Mouse (Mus musculus) adrenal gland, postnatal 36 days (tissue): ENCODE data around the gene Zdhhc21. TPM values are rescaled to one million over a fixed set of nuclear protein-coding genes. Genes with fewer than 3 reads are reported as not detected.

Source experiments
- DNase-seq, 2 experiments: peaks; one replicate each; pipeline ENCODE4 v3.0.0; 2021; ENCODE audit warnings: mixed read lengths in 1 of 2
- total RNA-seq, 2 experiments: library from RNA; stranded (reverse); gene quantifications; 2 replicates each; pipeline ENCODE4 v1.2.3; 2021

Gene Zdhhc21
- total RNA-seq, 2 experiments from 2014 or later, result 19.0 to 20.3 TPM

GRCm38 (mm10) chr4:82864974-82865699, 5.4 kb upstream of the Zdhhc21 start:
- no peak for DNase-seq

DNA sequence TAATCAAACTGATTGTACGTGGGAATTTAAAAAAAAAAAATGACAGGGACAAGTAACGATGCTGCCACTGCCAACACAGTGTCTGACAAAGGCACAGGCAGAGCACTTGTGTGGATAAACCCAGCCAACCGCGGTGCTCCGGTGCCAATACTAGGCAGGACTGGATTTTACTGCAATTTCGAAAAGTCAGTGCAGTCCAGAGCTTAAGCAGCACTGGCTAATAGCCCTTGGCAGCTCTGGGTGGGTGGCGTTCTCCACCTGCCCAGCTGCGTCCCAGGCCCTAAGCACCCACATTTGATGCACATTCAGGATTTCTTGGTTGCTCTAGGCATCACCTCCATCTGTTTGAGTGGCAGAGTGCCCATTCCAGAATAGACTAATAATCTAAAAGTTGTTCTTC, 3.6 kb upstream of the Zdhhc21 start:
- no peak for DNase-seq

GRCm38 (mm10) chr4:82861451-82861850, 1.7 kb upstream of the Zdhhc21 start:
- DNase-seq, result no peak

DNA sequence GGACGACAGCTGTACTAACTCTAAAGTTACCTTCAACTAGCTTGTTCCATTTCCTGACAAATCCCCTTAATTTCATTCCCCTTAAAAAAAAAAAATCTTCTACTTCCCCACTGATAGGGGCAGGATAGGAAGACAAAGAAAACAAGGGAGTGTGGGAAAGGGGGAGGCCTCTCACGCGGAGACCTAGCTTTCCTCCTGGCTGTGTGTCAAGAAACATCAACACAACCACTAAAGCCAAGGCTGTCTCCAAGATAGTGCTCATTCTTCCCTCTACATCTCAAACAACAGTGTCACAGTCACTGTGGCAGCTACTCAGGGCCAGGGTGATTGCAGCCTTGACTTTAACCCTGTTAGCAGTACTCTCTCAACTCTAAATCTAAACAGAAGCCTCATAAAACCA, 808 bp upstream of the Zdhhc21 start:
- DNase-seq, result peak in 1 of 2 experiments; percentile 10

GRCm38 (mm10) chr4:82858431-82859010, 1.2 kb downstream of the Zdhhc21 start:
- DNase-seq, result no peak

DNA sequence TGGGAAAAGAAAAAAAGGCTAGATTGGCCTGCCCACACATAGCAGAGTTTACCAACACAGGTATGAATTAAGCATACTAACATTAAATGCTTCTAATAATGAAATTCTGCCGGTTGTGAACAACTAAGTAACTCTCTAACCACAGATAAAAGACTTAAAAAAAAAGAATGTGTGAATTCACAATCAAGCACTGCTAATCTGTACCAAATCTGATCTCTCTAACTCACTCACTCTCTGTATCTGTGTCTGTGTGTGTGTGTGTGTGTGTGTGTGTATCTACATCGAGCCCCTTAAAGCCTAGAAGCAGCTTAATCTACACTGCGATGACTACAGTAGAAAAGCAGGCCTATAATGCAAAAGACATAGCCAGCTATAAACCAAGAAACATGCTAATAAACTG, 2.8 kb downstream of the Zdhhc21 start:
- no peak for DNase-seq

DNA sequence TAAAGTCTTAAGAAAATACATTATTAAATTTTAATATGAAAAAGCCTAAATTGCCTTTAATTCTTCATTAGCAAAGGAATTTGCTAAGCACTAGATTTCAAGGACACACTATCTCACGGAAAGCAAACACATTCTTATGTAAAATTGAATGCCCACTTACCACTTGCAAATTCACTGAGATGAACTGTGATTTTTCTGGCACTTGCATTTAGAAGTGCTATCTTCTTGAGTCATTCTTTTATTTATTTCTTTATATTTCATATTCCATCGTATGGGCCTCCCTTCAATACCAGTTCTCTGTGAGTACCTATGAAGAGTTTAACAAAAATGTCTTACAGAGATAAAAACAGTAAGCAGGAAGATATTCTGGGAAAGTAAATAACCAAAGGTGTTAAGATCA, 5.9 kb downstream of the Zdhhc21 start:
- DNase-seq, result no peak

DNA sequence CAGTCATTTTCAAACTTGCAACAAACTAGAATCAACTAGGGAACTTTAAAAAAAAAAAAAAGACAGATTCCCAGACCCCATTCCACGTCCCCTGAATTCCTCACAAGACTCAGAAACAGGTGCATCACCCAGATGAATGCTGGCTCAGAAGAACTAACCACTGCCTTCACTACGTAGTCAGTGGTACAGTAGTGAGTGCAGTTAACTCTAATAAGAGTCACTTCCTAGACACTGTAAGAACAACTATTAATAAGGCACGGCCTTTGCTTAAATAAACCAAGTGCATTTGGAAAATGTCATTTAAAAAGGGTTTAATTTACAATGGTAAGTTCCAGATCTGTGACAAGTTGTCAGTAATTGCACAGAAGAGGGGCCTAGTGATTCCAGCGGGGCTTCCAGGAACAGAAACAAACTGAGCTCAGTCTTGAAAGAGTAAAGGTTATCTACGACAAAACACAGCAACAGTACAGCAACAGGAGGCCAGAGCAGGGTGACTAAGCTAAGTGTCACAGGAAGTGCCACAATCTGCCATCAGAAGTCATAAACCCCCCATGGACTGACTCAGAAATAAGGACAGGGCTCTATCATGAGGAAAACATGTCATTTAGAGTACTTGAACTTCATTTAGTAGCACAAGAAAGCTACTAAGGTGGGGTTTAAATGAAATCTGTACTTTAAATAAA, 11.1 kb downstream of the Zdhhc21 start:
- DNase-seq, result peak; percentile 25 to 26

- DNase-seq, result no peak
These were observed 22.1 kb downstream of the Zdhhc21 start for GRCm38 (mm10) chr4:82837526-82838240.

DNA sequence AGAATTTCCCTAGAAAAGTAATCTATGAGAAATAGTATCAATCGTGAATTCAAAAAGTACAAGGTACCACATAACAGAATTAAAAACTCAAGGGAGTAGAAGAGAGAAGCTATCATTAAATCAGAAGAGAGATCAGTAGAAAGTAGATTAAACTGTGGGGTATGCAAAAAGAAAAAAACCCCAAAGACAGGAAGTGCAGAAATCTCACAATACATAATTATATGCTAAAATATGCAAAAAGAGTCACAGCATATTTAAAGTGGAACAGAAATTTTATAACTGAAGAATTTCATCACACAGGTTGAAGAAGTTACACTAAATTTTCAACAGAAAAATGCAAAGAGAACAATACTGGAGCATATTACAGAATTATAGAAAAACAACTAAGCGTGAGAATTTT, 28.6 kb downstream of the Zdhhc21 start:
- no peak for DNase-seq

GRCm38 (mm10) chr4:82829429-82829828, 30.3 kb downstream of the Zdhhc21 start:
- DNase-seq, result no peak

DNA sequence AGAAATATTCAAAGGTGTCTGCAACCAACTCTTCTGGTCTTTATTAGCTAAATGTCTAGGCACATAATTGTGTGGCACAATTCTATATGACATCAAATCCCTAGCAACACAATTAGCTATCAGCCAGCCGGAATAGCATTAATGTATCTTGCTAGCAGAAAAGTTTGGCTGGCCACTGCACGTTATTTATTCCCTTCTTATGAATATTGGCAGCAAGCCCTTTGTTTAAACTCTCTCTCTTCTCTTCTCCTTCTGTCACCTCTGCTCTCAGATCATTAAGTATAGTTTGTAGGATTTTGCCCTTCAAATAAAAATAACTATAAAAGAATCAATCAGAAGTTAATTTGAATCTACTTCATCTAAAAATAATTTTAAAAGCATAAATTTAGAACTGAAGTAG, 32.8 kb downstream of the Zdhhc21 start:
- DNase-seq, result no peak

DNA sequence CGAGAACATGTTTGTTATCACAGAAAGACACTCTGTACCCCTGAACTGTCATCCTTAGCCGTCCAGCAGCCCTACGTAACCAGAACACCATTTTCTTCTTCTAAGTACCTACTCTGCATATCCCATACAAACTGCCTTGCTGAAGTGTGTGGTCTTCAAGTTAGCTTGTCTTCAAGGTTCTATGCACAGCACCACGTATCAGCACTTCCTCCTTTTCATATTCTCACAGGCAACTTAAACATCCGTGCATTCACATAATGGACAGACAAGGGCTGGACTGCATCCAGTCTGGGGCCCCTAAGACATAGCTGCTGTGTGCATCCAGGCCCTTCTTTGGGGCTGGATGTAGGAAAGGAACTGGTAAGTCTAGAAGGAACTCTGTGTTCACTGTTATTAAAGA, 41.9 kb downstream of the Zdhhc21 start:
- DNase-seq, result no peak

DNA sequence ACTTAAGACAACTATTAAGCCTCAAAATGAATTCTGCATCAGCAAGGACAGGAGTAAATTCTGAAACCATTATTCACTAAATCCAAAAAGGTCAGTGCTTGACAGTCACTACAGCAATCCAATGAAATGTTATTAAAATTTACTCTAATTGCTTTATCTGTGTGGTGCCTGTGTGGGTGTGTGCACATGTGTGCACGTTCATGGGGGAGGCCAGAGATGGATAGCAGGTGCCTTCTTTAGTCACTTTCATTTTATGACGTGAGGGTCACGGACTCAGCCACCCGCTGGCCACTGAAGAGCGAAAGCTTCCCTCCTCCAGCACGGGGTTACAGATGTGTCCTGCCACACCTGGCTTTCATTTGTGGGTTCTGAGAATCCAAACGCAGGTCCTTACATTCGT, 43.4 kb downstream of the Zdhhc21 start:
- no peak for DNase-seq

DNA sequence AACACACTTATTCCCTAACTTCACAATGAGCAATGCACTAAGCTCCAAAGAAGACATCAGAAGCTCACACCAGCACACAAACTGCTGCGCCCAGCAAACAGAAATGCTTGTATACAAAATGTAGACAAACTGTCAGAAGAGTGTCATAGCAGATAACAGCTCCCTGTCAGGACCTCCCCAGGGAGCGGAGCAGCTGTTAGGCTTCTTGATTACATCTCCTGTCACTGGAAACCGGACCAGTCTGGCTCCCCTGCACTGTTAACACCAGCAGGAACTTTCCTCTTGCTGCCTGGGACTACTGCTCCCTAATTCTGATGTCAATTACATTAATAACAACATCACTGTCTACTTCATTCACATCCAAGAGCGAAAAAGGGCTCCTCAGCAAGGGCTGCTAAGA, 44.5 kb downstream of the Zdhhc21 start:
- no peak for DNase-seq

DNA sequence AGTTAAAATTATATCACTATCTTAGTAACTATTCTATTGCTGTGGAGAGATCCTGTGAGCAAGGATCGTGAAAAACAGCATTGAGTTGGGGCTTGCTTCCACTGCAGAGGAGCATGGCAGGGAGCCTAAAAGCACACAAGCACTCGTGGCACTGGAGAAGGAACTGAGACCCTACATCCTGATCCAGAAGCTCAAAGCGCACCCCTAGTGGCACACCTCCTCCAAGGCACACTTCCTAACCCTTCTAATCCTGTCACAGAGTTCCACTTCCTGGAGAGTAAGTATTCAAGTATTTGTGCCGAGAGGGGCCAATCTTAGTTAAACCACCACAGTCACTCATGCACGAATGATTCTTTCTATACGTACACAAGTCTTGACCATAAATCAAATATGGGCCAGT, 46.4 kb downstream of the Zdhhc21 start:
- DNase-seq, result no peak

- DNase-seq, result no peak
These were observed 51.9 kb downstream of the Zdhhc21 start for GRCm38 (mm10) chr4:82807811-82808210.

GRCm38 (mm10) chr4:82806176-82806757, 53.5 kb downstream of the Zdhhc21 start:
- no peak for DNase-seq

DNA sequence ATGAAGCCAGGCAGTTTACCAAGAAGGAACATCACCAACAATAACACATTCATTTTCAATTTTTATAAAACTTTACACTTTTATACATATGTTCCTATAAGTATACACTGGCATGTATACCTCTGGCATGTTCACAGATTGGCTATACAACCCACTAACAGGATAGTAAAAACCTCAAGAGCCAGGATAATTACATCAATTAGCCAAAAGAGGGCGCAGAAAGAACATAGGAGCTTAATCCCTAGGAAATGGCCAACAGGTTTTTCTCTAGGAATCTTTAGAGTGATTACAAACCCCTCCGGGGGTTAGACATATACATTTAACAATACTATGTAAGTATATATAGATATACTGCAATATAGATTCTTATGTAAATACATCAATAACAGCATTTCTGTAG, 55.7 kb downstream of the Zdhhc21 start:
- no peak for DNase-seq

DNA sequence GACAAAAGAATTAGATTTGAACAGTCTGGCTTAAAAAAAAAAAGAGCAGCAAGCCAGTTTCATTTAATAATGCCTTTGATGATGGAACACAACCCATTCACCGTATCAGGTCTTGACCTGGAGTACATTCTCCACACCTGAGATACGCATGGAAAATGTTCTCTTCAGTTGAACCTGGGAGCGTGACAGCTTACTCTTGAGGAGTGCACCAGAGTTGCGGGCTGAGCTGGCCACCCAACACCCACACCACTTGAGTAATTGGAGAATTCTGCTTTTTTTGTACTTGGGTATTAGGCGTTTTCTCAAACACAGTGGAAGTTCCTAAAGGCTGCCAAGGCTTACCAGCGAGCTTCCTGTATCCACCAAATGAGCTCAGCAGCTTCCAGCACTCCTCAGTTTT, 66.2 kb downstream of the Zdhhc21 start:
- DNase-seq, result no peak

DNA sequence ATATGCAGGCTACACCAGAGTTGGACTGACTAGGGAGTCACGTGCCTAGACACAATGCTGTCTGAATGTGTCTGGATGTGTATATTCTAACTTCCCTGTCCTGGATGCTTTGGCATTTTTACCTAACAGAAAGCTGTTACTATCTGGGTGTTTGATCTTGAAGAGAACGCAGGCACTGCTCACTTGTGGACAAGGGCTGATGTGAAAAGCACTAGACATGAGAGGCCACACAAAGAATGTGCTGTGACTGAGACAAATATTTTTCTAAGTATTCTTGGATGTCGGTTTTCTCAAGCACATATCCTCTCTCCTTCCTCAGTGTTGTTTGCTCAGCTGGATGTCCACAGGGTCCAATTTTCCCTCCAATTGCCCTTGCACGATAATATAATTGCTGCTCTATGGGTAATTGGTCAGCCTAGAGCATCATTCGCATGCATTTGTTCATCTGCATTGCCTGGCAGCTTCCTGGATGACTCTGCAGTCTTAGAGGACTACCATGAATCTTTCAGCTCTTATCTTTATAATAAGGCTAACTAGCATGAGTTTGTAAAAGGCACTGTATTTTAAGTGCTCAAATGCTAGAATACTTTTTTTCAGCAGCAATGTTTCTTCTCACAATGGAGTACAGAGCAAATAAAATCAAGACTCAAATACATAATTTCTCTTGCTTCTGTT, 66.7 kb downstream of the Zdhhc21 start:
- DNase-seq, result no peak
